Mouse (Mus musculus) liver, adult 10 weeks (tissue): ENCODE results near the gene 6430531B16Rik. TPM values are rescaled to one million over a fixed set of nuclear protein-coding genes. Genes with fewer than 3 reads are reported as not detected.

Source experiments
- polyA plus RNA-seq: library from polyadenylated mRNA; stranded (reverse); fragments of 350-450 nt; fragmentation: Illumina TruSeq; extraction: RNeasy Lipid Tissue Mini Kit (QIAGEN cat#74804); gene quantifications from one replicate; pipeline ENCODE4 v1.2.3, GENCODE M21; 2014; ENCODE audit warnings: low read depth, low replicate concordance

The 6430531B16Rik gene
- not detected for polyA plus RNA-seq

DNA sequence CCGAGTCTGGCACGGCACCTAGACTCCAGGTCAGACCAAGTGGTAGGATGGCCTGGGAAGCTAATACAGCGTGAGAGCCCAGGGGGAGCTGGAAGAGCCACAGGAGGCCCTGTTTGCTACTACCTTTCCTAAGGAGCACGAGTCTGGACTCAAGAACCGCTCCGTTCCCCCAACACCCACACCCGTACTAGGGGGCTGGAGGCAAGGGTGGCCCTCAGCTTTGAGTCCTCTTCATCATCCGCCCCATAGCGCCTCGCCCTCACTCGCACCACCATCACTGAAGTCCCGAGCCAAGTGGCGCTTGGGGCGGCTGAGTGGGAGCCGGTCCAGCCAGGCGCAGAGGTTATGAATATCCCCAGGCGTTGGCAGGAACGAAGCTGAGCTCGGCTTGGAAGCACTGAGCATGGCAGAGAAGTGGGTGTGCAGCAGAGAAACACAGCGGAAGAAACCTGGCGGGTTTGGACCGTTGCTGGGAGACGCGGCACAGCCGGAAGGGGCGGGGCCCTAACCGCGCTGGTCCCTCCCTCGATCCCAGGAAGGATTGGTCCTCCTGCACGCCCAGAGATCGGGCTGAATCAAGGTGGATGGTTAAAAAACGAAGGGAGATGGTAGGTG lies at the start of gene 6430531B16Rik:
Gene 6430531B16Rik, minus strand, starts transcription at position 478 of the 615 bp plus-strand sequence.

DNA sequence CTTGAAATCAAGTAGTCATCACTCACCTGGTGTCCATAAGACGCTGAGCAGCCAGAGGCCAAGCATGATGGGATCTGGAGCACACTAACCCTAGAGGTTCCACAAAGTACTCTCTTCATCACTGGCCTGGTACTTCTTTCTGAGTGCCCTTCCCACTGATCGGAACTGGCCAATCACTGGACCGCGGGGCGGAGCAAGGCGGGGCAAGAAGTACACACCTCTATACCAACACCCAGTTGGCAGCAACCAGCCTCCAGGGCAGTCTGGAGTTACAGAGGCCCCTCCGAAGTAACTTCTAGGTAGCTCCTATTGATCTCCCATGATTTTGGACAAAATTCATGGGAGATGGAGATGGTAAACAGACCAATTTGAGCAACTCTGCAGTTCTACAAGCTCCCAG lies 13.9 kb upstream of the 6430531B16Rik start, which contains the start of gene Adam8:
Gene Adam8, minus strand, starts transcription at position 157 of the 400 bp plus-strand sequence.

DNA sequence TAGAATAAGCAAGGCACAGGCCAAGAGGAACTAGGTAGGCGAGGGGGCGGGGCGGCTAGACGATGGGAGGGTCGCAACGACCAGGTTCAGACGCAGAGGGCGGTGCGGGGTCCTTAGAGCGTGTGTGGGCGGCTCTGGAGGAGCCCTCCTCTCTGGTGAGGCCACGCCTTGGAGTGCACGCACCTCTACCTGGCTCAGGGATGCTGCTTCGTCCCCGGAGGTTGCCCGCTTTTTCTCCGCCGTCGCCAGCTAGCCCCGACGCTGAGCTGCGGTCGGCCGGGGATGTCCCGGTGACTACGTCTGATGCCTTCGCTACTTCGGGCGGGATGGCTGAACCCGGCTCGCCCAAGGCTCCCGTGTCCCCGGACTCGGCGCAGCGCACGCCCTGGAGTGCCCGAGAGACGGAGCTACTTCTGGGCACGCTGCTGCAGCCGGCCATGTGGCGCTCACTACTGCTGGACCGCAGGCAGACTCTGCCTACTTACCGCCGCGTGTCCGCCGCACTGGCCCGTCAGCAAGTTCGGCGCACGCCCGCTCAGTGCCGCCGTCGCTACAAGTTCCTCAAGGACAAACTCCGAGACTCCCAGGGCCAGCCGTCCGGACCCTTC lies 34.8 kb downstream of the 6430531B16Rik start, which contains the start of gene Utf1:
Gene Utf1, plus strand, starts transcription at position 116 of the 608 bp plus-strand sequence.

Other genes starting within 250 kb of the 6430531B16Rik start
- gene Adgra1, start 144.6 kb downstream of the 6430531B16Rik start, polyA plus RNA-seq, result not detected
- gene Kndc1, start 84.1 kb downstream of the 6430531B16Rik start, polyA plus RNA-seq, result not detected
- gene Utf1, start 35.0 kb downstream of the 6430531B16Rik start, polyA plus RNA-seq, result not detected
- not detected for gene Adam8, start 13.8 kb upstream of the 6430531B16Rik start, polyA plus RNA-seq
- gene Zfp511, start 57.6 kb upstream of the 6430531B16Rik start, polyA plus RNA-seq, result 5.6 TPM
- gene Tubgcp2, start 57.9 kb upstream of the 6430531B16Rik start, polyA plus RNA-seq, result 8.4 TPM
- not detected for gene Msx3, start 70.3 kb upstream of the 6430531B16Rik start, polyA plus RNA-seq
- gene Caly, start 103.8 kb upstream of the 6430531B16Rik start, polyA plus RNA-seq, result not detected
- gene Prap1, start 114.6 kb upstream of the 6430531B16Rik start, polyA plus RNA-seq, result not detected
- 20.7 TPM for gene Fuom, start 123.7 kb upstream of the 6430531B16Rik start, polyA plus RNA-seq
- gene Paox, start 137.0 kb upstream of the 6430531B16Rik start, polyA plus RNA-seq, result 26.3 TPM
- 196 TPM for gene Echs1, start 137.7 kb upstream of the 6430531B16Rik start, polyA plus RNA-seq
- 6.2 TPM for gene Mtg1, start 158.8 kb upstream of the 6430531B16Rik start, polyA plus RNA-seq
- gene Sprn, start 176.1 kb upstream of the 6430531B16Rik start, polyA plus RNA-seq, result 0.95 TPM
- gene Olfr522, start 186.0 kb upstream of the 6430531B16Rik start, polyA plus RNA-seq, result not detected
- not detected for gene Olfr523, start 194.5 kb upstream of the 6430531B16Rik start, polyA plus RNA-seq
- not detected for gene Olfr524, start 227.2 kb upstream of the 6430531B16Rik start, polyA plus RNA-seq
- not detected for gene Cd163l1, start 239.5 kb upstream of the 6430531B16Rik start, polyA plus RNA-seq